In the genomic region with DNA sequence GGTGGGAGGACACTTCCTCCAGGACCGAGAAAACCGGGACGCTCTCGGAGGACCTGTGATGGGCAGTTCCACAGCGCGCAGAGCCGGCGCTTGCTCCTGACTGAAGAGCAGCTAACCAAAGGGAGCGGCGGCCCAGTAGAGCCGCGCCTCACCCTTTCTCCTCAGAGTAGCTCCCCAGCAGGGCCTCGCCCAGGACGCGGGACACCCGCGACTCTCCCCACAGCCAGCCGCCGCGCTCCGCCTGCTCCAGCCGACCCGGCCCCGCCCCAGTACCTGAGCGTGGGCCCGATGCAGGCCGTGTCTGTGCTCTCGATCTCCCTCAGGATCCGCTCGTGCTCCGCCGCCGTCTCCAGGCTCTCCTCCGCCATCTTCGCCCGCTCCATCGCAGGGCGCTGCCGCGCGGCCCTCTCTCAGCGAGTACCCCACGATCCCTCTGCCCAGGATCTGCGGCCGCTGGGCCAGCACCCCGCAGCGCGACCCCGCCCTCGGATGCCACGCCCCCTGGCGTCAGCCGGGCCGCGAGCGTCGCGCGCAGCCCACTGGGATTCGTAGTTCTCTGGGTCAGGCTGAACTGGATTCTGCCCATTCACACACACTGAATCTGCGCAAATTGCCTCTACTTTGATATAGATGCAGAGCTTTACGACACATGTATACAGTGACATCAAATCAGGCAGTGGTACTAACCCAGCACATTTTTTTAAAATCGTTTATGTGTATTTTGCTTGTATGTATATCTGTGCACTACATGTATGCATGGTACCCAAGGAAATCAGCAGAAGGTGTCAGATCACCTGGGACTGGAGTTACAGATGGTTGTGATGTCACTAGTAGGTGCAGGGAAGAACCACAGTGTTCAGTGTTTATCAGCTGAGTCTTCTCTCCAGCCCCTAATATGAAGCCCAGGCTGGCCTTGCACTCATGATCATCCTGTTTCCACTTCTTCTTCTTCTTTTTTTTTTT, we compare ENCODE assay signal across 8 mouse cellular contexts. TPM values are rescaled to one million over a fixed set of nuclear protein-coding genes. Genes with fewer than 3 reads are reported as not detected.
DNase-seq lines count a peak whose midpoint lies in the region; ATAC-seq lines count a peak whose summit lies in the region.

Gene Exoc6b, minus strand, starts transcription at position 491 of the 963 bp plus-strand sequence.

- no peaks in the 10 kb centered on the region for H3K9me3 ChIP-seq in forebrain, embryonic 10.5 days
- no peaks in the 10 kb centered on the region for H3K9me3 ChIP-seq in heart, embryonic 15.5 days (replicated peaks)
- no peaks in the 10 kb centered on the region for H3K9me3 ChIP-seq in liver, embryonic 15.5 days (replicated peaks)
- H3K9me3 ChIP-seq in neural tube, embryonic 12.5 days: no peaks in the 10 kb centered on the region

- H3K4me3 ChIP-seq in forebrain, embryonic 10.5 days: peak within 1 kb of the TSS; percentile 94
- peak within 1 kb of the TSS; percentile 81 for H3K4me3 ChIP-seq in heart, embryonic 15.5 days
- H3K4me3 ChIP-seq in liver, embryonic 15.5 days (replicated peaks): peak within 1 kb of the TSS; percentile 71
- peak within 1 kb of the TSS; percentile 72 for H3K4me3 ChIP-seq in neural tube, embryonic 12.5 days

- peak within 1 kb of the TSS; percentile 80 for H3K9ac ChIP-seq in heart, embryonic 15.5 days
- H3K9ac ChIP-seq in liver, embryonic 15.5 days: peak within 1 kb of the TSS; percentile 56
- H3K9ac ChIP-seq in neural tube, embryonic 12.5 days: peak within 1 kb of the TSS; percentile 88

- 1% methylated on average over 63 of the region's 63 CpGs for WGBS in forebrain, embryonic 10.5 days
- under 1% methylated on average over 63 of the region's 63 CpGs for WGBS in heart, embryonic 15.5 days
- 2% methylated on average over 63 of the region's 63 CpGs for WGBS in liver, embryonic 15.5 days (ENCODE audit: insufficient replicate concordance)
- 1% methylated on average over 63 of the region's 63 CpGs for WGBS in neural tube, embryonic 12.5 days

- peak; percentile 91 for ATAC-seq in CD4-positive, CD25-positive, alpha-beta regulatory T cell, adult 4 months
- peak; percentile 94 for ATAC-seq in heart, embryonic 15.5 days (replicated peaks; ENCODE audit: insufficient number of reproducible peaks, insufficient read depth, low FRiP score, low read depth)
- peak; percentile 90 for ATAC-seq in liver, embryonic 15.5 days (ENCODE audit: insufficient read depth)
- ATAC-seq in neural tube, embryonic 12.5 days (ENCODE audit: low FRiP score, low read depth): peak; percentile 93

- peaks cover 12% of the 10 kb centered on the region for H3K4me1 ChIP-seq in forebrain, embryonic 10.5 days
- H3K4me1 ChIP-seq in heart, embryonic 15.5 days (replicated peaks): peaks cover 14% of the 10 kb centered on the region
- peaks cover 14% of the 10 kb centered on the region; the same call in 1 of the 2 replicates for H3K4me1 ChIP-seq in liver, embryonic 15.5 days (replicated peaks)
- H3K4me1 ChIP-seq in neural tube, embryonic 12.5 days: peaks cover 10% of the 10 kb centered on the region

- peak within 1 kb of the TSS; percentile 90 for H3K27ac ChIP-seq in forebrain, embryonic 10.5 days
- H3K27ac ChIP-seq in heart, embryonic 15.5 days: peak within 1 kb of the TSS; percentile 72
- 0 out of 2 replicates have a peak within 1 kb of the TSS, but pooled peaks have one; percentile 38 for H3K27ac ChIP-seq in liver, embryonic 15.5 days (replicated peaks)
- peak within 1 kb of the TSS; percentile 29; the same call in 1 of the 2 replicates for H3K27ac ChIP-seq in neural tube, embryonic 12.5 days

- H3K36me3 ChIP-seq in forebrain, embryonic 10.5 days (replicated peaks): no peaks in the 10 kb centered on the region
- H3K36me3 ChIP-seq in heart, embryonic 15.5 days: no peaks in the 10 kb centered on the region
- no peaks in the 10 kb centered on the region for H3K36me3 ChIP-seq in liver, embryonic 15.5 days (replicated peaks)
- H3K36me3 ChIP-seq in neural tube, embryonic 12.5 days: no peaks in the 10 kb centered on the region

- peak within 1 kb of the TSS; percentile 74 for H3K4me2 ChIP-seq in heart, embryonic 15.5 days
- H3K4me2 ChIP-seq in liver, embryonic 15.5 days: peak within 1 kb of the TSS; percentile 78
- H3K4me2 ChIP-seq in neural tube, embryonic 12.5 days (replicated peaks): peak within 1 kb of the TSS; percentile 56

- peaks cover 22% of the 10 kb centered on the region for H3K27me3 ChIP-seq in forebrain, embryonic 10.5 days (ENCODE audit: poor library complexity, severe bottlenecking)
- H3K27me3 ChIP-seq in heart, embryonic 15.5 days: no peaks in the 10 kb centered on the region
- H3K27me3 ChIP-seq in liver, embryonic 15.5 days: peaks cover 19% of the 10 kb centered on the region
- no peaks in the 10 kb centered on the region for H3K27me3 ChIP-seq in neural tube, embryonic 12.5 days (replicated peaks)

- peak; percentile 36 for DNase-seq in c-Kit-negative CD71-positive TER-119-positive erythroid progenitor cells, embryonic 14.5 days (ENCODE audit: low read depth, low spot score)
- peak; percentile 80 for DNase-seq in forebrain, embryonic 10.5 days (ENCODE audit: extremely low spot score, low spot score)
- peak; percentile 78 to 95 for DNase-seq in kidney, postnatal 36 days
- peak; percentile 69 for DNase-seq in telencephalon, adult 2 months (ENCODE audit: low read depth, low spot score)

RNA-seq across cellular contexts. Expression of gene Exoc6b, which starts in this region (rescaled TPM):
- 10 to 100 TPM; 12.6 to 14.9 TPM for polyA plus RNA-seq in CD4-positive, CD25-positive, alpha-beta regulatory T cell, adult 4 months (2017; shearing (Covaris generic))
- polyA plus RNA-seq in forebrain, embryonic 10.5 days (2016; fragmentation: Nextera tagmentation; extraction: Ambion mirVana): 21.7 and 23.1 TPM in 2 replicates
- polyA plus RNA-seq in heart, embryonic 15.5 days (2015; fragmentation: Nextera tagmentation; extraction: Ambion mirVana): 15.2 and 17.1 TPM in 2 replicates
- polyA plus RNA-seq in liver, embryonic 15.5 days (2015; fragmentation: Nextera tagmentation; extraction: Ambion mirVana): 2.7 and 3.3 TPM in 2 replicates
- 42.3 and 44.1 TPM in 2 replicates for polyA plus RNA-seq in neural tube, embryonic 12.5 days (2016; fragmentation: Nextera tagmentation; extraction: Ambion mirVana)

Comparison
In these comparisons a context has a peak if more than half of its experiments do, and no peak if none do; other contexts are left out.
1. Peak in every context shown above with its lines: DNase-seq, ATAC-seq, H3K4me3 ChIP-seq and H3K27ac ChIP-seq.
2. DNase-seq: peak in every context shown above with its lines; median percentile 86 in kidney, postnatal 36 days; 80 in forebrain, embryonic 10.5 days; 69 in telencephalon, adult 2 months; 36 in c-Kit-negative CD71-positive TER-119-positive erythroid progenitor cells, embryonic 14.5 days.
3. H3K27ac ChIP-seq: peak in every context shown above with its lines; median percentile 90 in forebrain, embryonic 10.5 days; 72 in heart, embryonic 15.5 days; 38 in liver, embryonic 15.5 days; 29 in neural tube, embryonic 12.5 days.